Mouse (Mus musculus): Measurements from ENCODE around the gene Trpv2. TPM values are rescaled to one million over a fixed set of nuclear protein-coding genes. Genes with fewer than 3 reads are reported as not detected.

Gene Trpv2
- total RNA-seq (2023), result 10 to 100 TPM; 50.0 to 50.1 TPM

GRCm38 (mm10) chr11:62573959-62574702, at the start of gene Trpv2:
Gene Trpv2, plus strand, starts transcription at chr11:62574486.

GRCm38 (mm10) chr11:62539089-62539890, 35.0 kb upstream of the Trpv2 start, which contains the start of gene Cenpv:
Gene Cenpv, minus strand, starts transcription at chr11:62539261.

GRCm38 (mm10) chr11:62550727-62551225, 23.5 kb upstream of the Trpv2 start, which contains the start of gene Ubb:
Gene Ubb, plus strand, starts transcription at chr11:62551171.

GRCm38 (mm10) chr11:62647661-62648590, 73.6 kb downstream of the Trpv2 start, which contains the start of gene Lrrc75a:
Gene Lrrc75a, minus strand, starts transcription at chr11:62648523.

GRCm38 (mm10) chr11:62648591-62649391, 74.5 kb downstream of the Trpv2 start, which contains the start of gene Mmgt2:
Gene Mmgt2, plus strand, starts transcription at chr11:62648664.

Other genes starting within 250 kb of the Trpv2 start
- 10 to 100 TPM in 1 of 2 experiments, 1 to 10 TPM in 1; 9.6 to 10.4 TPM for gene Pigl, start 116.0 kb upstream of the Trpv2 start, total RNA-seq (2023)
- 100 to 1,000 TPM; 437 to 472 TPM for gene Ncor1, start 115.9 kb upstream of the Trpv2 start, total RNA-seq (2023)
- gene Cenpv, start 35.2 kb upstream of the Trpv2 start, total RNA-seq (2023), result 1 to 10 TPM; 4.2 to 6.1 TPM
- gene Ubb, start 23.3 kb upstream of the Trpv2 start, total RNA-seq (2023), result 1,000 to 10,000 TPM; 1,212 to 1,239 TPM
- gene Lrrc75a, start 74.0 kb downstream of the Trpv2 start, total RNA-seq (2023), result under 1 TPM; 0.64 to 0.80 TPM
- gene Mmgt2, start 74.2 kb downstream of the Trpv2 start, total RNA-seq (2023), result 10 to 100 TPM; 26.2 to 30.5 TPM
- gene Zfp287, start 157.4 kb downstream of the Trpv2 start, total RNA-seq (2023), result 10 to 100 TPM; 15.0 to 17.8 TPM
- gene Gm10428, start 178.6 kb downstream of the Trpv2 start, total RNA-seq (2023), result not detected
- 1 to 10 TPM; 4.2 to 4.4 TPM for gene Zfp286, start 215.0 kb downstream of the Trpv2 start, total RNA-seq (2023)
- gene Trim16, start 245.7 kb downstream of the Trpv2 start, total RNA-seq (2023), result 1 to 10 TPM in 1 of 2 experiments, under 1 TPM in 1; 0.87 to 1.2 TPM